Comparison of ENCODE assay signal across 20 mouse cellular contexts in the genomic region with DNA sequence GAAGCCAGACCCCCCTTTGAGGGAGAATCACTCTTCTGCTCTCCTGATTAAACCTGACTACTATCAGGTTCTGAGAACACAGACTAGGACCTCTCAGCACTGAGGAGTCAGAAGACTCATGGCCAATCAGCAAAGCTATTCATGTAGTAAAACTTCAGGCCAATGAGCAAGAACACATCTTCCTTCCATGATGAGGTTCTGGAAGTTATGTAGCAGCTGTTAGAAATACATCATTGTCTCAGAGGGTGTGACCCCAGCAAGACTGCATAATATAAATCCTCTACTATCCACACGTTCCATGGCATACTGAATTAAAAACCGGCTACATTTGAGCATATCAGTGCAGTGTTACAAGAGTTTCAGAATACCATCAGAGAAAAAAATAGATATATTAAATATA.
A peak's percentile ranks its signal among the peaks of the same experiment; 100 is the strongest.
DNase-seq lines count a peak whose midpoint lies in the region; ATAC-seq and TF ChIP-seq lines count a peak whose summit lies in the region.
"Had no signal": no experiment of that assay in that cellular context is flagged by ENCODE, and none has a peak within 500 bp of the region (broad histone marks: within the 10 kb centered on the region; RNA-seq: fewer than 3 reads in every experiment).

No protein-coding gene starts in this region.

- DNase-seq in lung, embryonic 14.5 days: peak; percentile 85
- no peak for DNase-seq in lung, adult 18-20 months
- no peak for DNase-seq in lung, adult 2 months
- DNase-seq in lung, postnatal 10 days: peak; percentile 13
- peak; percentile 17 for DNase-seq in lung, postnatal 36 days
- DNase-seq in right cerebral cortex, adult 2 months (ENCODE audit: low spot score in 2 of 2): no peak
- no peak for DNase-seq in cerebellum, adult 11-12 months
- DNase-seq: adrenal gland, adult 2 months; adrenal gland, postnatal 10 days; adrenal gland, postnatal 25 days; cerebellum, adult 11 months; cerebellum, adult 2 months; cerebellum, adult 9-10 months; cerebellum, postnatal 10 days; cerebellum, postnatal 25 days had no signal

- no peak overlapping the region for H3K27ac ChIP-seq in lung, embryonic 14.5 days (ENCODE audit: low read depth)
- H3K27ac ChIP-seq in lung, embryonic 16.5 days (ENCODE audit: low read length): no peak overlapping the region
- H3K27ac ChIP-seq: embryonic facial prominence, embryonic 10.5 days; embryonic facial prominence, embryonic 12.5 days; forebrain, embryonic 13.5 days; forebrain, embryonic 15.5 days had no signal

- WGBS in lung, embryonic 14.5 days: 38% methylated on average over 2 of the region's 2 CpGs
- WGBS in lung, embryonic 16.5 days: 51% methylated on average over 2 of the region's 2 CpGs
- WGBS in lung, adult 2 months: 59% methylated on average over 2 of the region's 2 CpGs

- 0 out of 2 replicates have a peak, but pooled peaks cover 3% of the 10 kb centered on the region for H3K4me1 ChIP-seq in lung, embryonic 14.5 days (ENCODE audit: insufficient read depth)
- 0 out of 2 replicates have a peak, but pooled peaks cover 2% of the 10 kb centered on the region for H3K4me1 ChIP-seq in lung, embryonic 16.5 days (replicated peaks; ENCODE audit: control insufficient read depth, insufficient read depth, low read length)
- H3K4me1 ChIP-seq in lung, adult 2 months (ENCODE audit: control insufficient read depth, insufficient read depth, low read length): no peaks in the 10 kb centered on the region
- H3K4me1 ChIP-seq: embryonic facial prominence, embryonic 10.5 days; forebrain, embryonic 13.5 days had no signal

- no peak overlapping the region for H3K9ac ChIP-seq in lung, embryonic 14.5 days
- H3K9ac ChIP-seq in lung, embryonic 16.5 days (ENCODE audit: low read length): no peak overlapping the region
- H3K9ac ChIP-seq: embryonic facial prominence, embryonic 12.5 days; forebrain, embryonic 13.5 days; forebrain, embryonic 15.5 days had no signal

- peak; percentile 62; the same call in 1 of the 2 replicates for ATAC-seq in lung, embryonic 14.5 days (ENCODE audit: insufficient read depth)
- ATAC-seq in lung, embryonic 16.5 days (ENCODE audit: low read depth): peak; percentile 79
- ATAC-seq: forebrain, embryonic 13.5 days; forebrain, embryonic 15.5 days had no signal

- H3K4me3 ChIP-seq in lung, embryonic 14.5 days (ENCODE audit: low read depth, low read length): no peak overlapping the region
- no peak overlapping the region for H3K4me3 ChIP-seq in lung, embryonic 16.5 days (ENCODE audit: low read length)
- no peak overlapping the region for H3K4me3 ChIP-seq in lung, adult 2 months (replicated peaks; ENCODE audit: extremely low read depth, low read depth, low read length)
- H3K4me3 ChIP-seq: embryonic facial prominence, embryonic 10.5 days; embryonic facial prominence, embryonic 12.5 days; forebrain, embryonic 13.5 days; forebrain, embryonic 15.5 days had no signal

- no peaks in the 10 kb centered on the region for H3K27me3 ChIP-seq in lung, embryonic 14.5 days (ENCODE audit: insufficient read depth, low read length)
- no peaks in the 10 kb centered on the region for H3K27me3 ChIP-seq in lung, embryonic 16.5 days (ENCODE audit: control insufficient read depth, insufficient read depth, low read depth, low read length)
- H3K27me3 ChIP-seq: embryonic facial prominence, embryonic 12.5 days; forebrain, embryonic 13.5 days; forebrain, embryonic 15.5 days had no signal

- no peaks in the 10 kb centered on the region for H3K9me3 ChIP-seq in lung, embryonic 14.5 days (ENCODE audit: low read depth, low read length)
- H3K9me3 ChIP-seq in lung, embryonic 16.5 days (ENCODE audit: control insufficient read depth, low read length): no peaks in the 10 kb centered on the region
- H3K9me3 ChIP-seq: embryonic facial prominence, embryonic 10.5 days; embryonic facial prominence, embryonic 12.5 days; forebrain, embryonic 13.5 days; forebrain, embryonic 15.5 days had no signal

- H3K36me3 ChIP-seq in lung, embryonic 14.5 days (ENCODE audit: insufficient read depth): no peaks in the 10 kb centered on the region
- no peaks in the 10 kb centered on the region for H3K36me3 ChIP-seq in lung, embryonic 16.5 days (ENCODE audit: control insufficient read depth, insufficient read depth, low read length)
- H3K36me3 ChIP-seq: embryonic facial prominence, embryonic 10.5 days; embryonic facial prominence, embryonic 12.5 days; forebrain, embryonic 15.5 days had no signal

- no peak for TF ChIP-seq POLR2A in lung, adult 2 months (IDR thresholded peaks at IDR 0.05; ENCODE audit: borderline replicate concordance, extremely low read depth, low read depth, low read length)

- H3K4me2 ChIP-seq in lung, embryonic 14.5 days: no peak overlapping the region
- H3K4me2 ChIP-seq in lung, embryonic 16.5 days (ENCODE audit: low read depth, low read length): no peak overlapping the region
- H3K4me2 ChIP-seq: embryonic facial prominence, embryonic 12.5 days; forebrain, embryonic 13.5 days; forebrain, embryonic 15.5 days had no signal

- no peak for TF ChIP-seq CTCF in lung, embryonic 14.5 days (IDR thresholded peaks at IDR 0.05; ENCODE audit: low read depth)
- TF ChIP-seq CTCF in lung, adult 2 months (IDR thresholded peaks at IDR 0.05; ENCODE audit: insufficient read depth, low read length): no peak

Comparison
In these comparisons a context has a peak if more than half of its experiments do, and no peak if none do; other contexts are left out.
1. DNase-seq: peak in lung, embryonic 14.5 days (single experiment), lung, postnatal 10 days (single experiment) and lung, postnatal 36 days (single experiment); none in lung, adult 18-20 months (0 of 2), lung, adult 2 months (single experiment), right cerebral cortex, adult 2 months (0 of 2) and cerebellum, adult 11-12 months (single experiment).